Mouse (Mus musculus) adrenal gland, adult 8-10 months (tissue): ENCODE data around the gene Slc5a11. TPM values are rescaled to one million over a fixed set of nuclear protein-coding genes. Genes with fewer than 3 reads are reported as not detected.

ENCODE experiments used
- DNase-seq: peaks from one replicate; pipeline ENCODE4 v3.0.0; 2022
- total RNA-seq, 4 experiments: library from RNA; stranded (reverse); gene quantifications; 2 replicates each; pipeline ENCODE4 v1.2.4; 2022

Slc5a11 gene
- total RNA-seq, 4 experiments from 2014 or later, result 0.13 TPM; not detected in 3

- no peak for DNase-seq
These were observed 71.3 kb downstream of the Slc5a11 start for GRCm38 (mm10) chr7:123285896-123286295.

- no peak for DNase-seq
These were observed 73.3 kb downstream of the Slc5a11 start for GRCm38 (mm10) chr7:123287903-123288302.

- DNase-seq, result no peak
These were observed 74.6 kb downstream of the Slc5a11 start for GRCm38 (mm10) chr7:123289176-123289575.

- no peak for DNase-seq
These were observed 77.4 kb downstream of the Slc5a11 start for GRCm38 (mm10) chr7:123291942-123292341.

GRCm38 (mm10) chr7:123293898-123294297, 79.3 kb downstream of the Slc5a11 start:
- peak; percentile 24 for DNase-seq

- no peak for DNase-seq
These were observed 80.8 kb downstream of the Slc5a11 start for GRCm38 (mm10) chr7:123295423-123295822.

- no peak for DNase-seq
These were observed 81.5 kb downstream of the Slc5a11 start for GRCm38 (mm10) chr7:123296097-123296496.

GRCm38 (mm10) chr7:123298225-123298624, 83.6 kb downstream of the Slc5a11 start:
- peak; percentile 73 for DNase-seq

GRCm38 (mm10) chr7:123300258-123300657, 85.7 kb downstream of the Slc5a11 start:
- no peak for DNase-seq

GRCm38 (mm10) chr7:123305397-123305796, 90.8 kb downstream of the Slc5a11 start:
- DNase-seq, result no peak

GRCm38 (mm10) chr7:123307236-123307635, 92.7 kb downstream of the Slc5a11 start:
- no peak for DNase-seq

- no peak for DNase-seq
These were observed 93.4 kb downstream of the Slc5a11 start for GRCm38 (mm10) chr7:123307887-123308558.

GRCm38 (mm10) chr7:123311836-123312235, 97.3 kb downstream of the Slc5a11 start:
- no peak for DNase-seq

GRCm38 (mm10) chr7:123312738-123313137, 98.2 kb downstream of the Slc5a11 start:
- DNase-seq, result no peak

GRCm38 (mm10) chr7:123322452-123323121, 108.0 kb downstream of the Slc5a11 start:
- DNase-seq, result no peak

Other genes starting within 250 kb of the Slc5a11 start
- 10 to 100 TPM; 51.6 to 74.1 (median 63.1) TPM for gene Rbbp6, start 249.1 kb upstream of the Slc5a11 start, total RNA-seq
- 100 to 1,000 TPM in 1 of 4 experiments, 10 to 100 TPM in 3; 43.4 to 113 (median 59.0) TPM for gene Tnrc6a, start 90.9 kb upstream of the Slc5a11 start, total RNA-seq
- gene Lcmt1, start 155.0 kb downstream of the Slc5a11 start, total RNA-seq, result 10 to 100 TPM; 31.2 to 42.3 (median 35.5) TPM
- 10 to 100 TPM; 59.5 to 99.1 (median 71.7) TPM for gene Arhgap17, start 155.1 kb downstream of the Slc5a11 start, total RNA-seq
- gene Aqp8, start 247.5 kb downstream of the Slc5a11 start, total RNA-seq, result not detected